Mouse (Mus musculus): Measurements from ENCODE around the gene Mrpl4. TPM values are rescaled to one million over a fixed set of nuclear protein-coding genes. Genes with fewer than 3 reads are reported as not detected.

The Mrpl4 gene
- polyA plus RNA-seq, 1 experiment: 45.1 TPM

GRCm38 (mm10) chr9:21030781-21031250, 28.3 kb downstream of the Mrpl4 start:
- Histone ChIP-seq H3K4me3 (ENCODE audit: low read depth, low read length) (peak overlapping the region; percentile 73), H3K27ac (ENCODE audit: insufficient read depth, low read length) (no peak overlapping the region), H3K9ac (ENCODE audit: low read depth, poor library complexity, severe bottlenecking) (peak overlapping the region; percentile 13; the same call in 1 of the 2 replicates), H3K27me3 (ENCODE audit: control insufficient read depth, insufficient read depth, low read length, poor library complexity, severe bottlenecking) (no peaks in the 10 kb centered on the region; the same call in 1 of the 2 replicates), H3K36me3 (ENCODE audit: control insufficient read depth, insufficient read depth, low read length, poor library complexity, severe bottlenecking) (peaks cover 1% of the 10 kb centered on the region; the same call in 1 of the 2 replicates), H3K9me3 (replicated peaks; ENCODE audit: control insufficient read depth, insufficient read depth, low read length, poor library complexity, severe bottlenecking) (no peaks in the 10 kb centered on the region), H3K4me1 (ENCODE audit: control insufficient read depth, insufficient read depth, low read length) (peaks cover 9% of the 10 kb centered on the region)
- TF ChIP-seq CTCF (IDR thresholded peaks at IDR 0.05; ENCODE audit: low read depth, low read length): peak; percentile 34
- no peak for TF ChIP-seq POLR2A (IDR thresholded peaks at IDR 0.05; ENCODE audit: insufficient read depth, low read length)

- TF ChIP-seq POLR2A (IDR thresholded peaks at IDR 0.05; ENCODE audit: insufficient read depth, low read length) (no peak), CTCF (IDR thresholded peaks at IDR 0.05; ENCODE audit: low read depth, low read length) (no peak), EP300 (IDR thresholded peaks at IDR 0.05; ENCODE audit: insufficient read depth, low read depth, low read length) (no peak)
Observed at GRCm38 (mm10) chr9:21031251-21031895, 28.8 kb downstream of the Mrpl4 start.

GRCm38 (mm10) chr9:21031896-21032351, 29.4 kb downstream of the Mrpl4 start, which contains the start of gene Icam5:
Gene Icam5, plus strand, starts transcription at chr9:21032073.
- H3K4me1 ChIP-seq (ENCODE audit: control insufficient read depth, insufficient read depth, low read length): peaks cover 5% of the 10 kb centered on the region
- no peak within 1 kb of the TSS for H3K27ac ChIP-seq (ENCODE audit: insufficient read depth, low read length)
- peak within 1 kb of the TSS; percentile 47 for H3K9ac ChIP-seq (ENCODE audit: low read depth, poor library complexity, severe bottlenecking)

More at GRCm38 (mm10) chr9:21031251-21031895, 28.8 kb downstream of the Mrpl4 start:
- Histone ChIP-seq H3K9me3 (replicated peaks; ENCODE audit: control insufficient read depth, insufficient read depth, low read length, poor library complexity, severe bottlenecking) (no peaks in the 10 kb centered on the region), H3K4me1 (ENCODE audit: control insufficient read depth, insufficient read depth, low read length) (peaks cover 6% of the 10 kb centered on the region), H3K27me3 (ENCODE audit: control insufficient read depth, insufficient read depth, low read length, poor library complexity, severe bottlenecking) (no peaks in the 10 kb centered on the region; the same call in 1 of the 2 replicates), H3K4me3 (ENCODE audit: low read depth, low read length) (peak overlapping the region; percentile 73), H3K36me3 (ENCODE audit: control insufficient read depth, insufficient read depth, low read length, poor library complexity, severe bottlenecking) (no peaks in the 10 kb centered on the region), H3K27ac (ENCODE audit: insufficient read depth, low read length) (no peak overlapping the region), H3K9ac (ENCODE audit: low read depth, poor library complexity, severe bottlenecking) (peak overlapping the region; percentile 13)

GRCm38 (mm10) chr9:21032491-21032890, 30.0 kb downstream of the Mrpl4 start:
- H3K36me3 ChIP-seq (ENCODE audit: control insufficient read depth, insufficient read depth, low read length, poor library complexity, severe bottlenecking): no peaks in the 10 kb centered on the region
- peak overlapping the region; percentile 47 for H3K9ac ChIP-seq (ENCODE audit: low read depth, poor library complexity, severe bottlenecking)
- peaks cover 3% of the 10 kb centered on the region for H3K4me1 ChIP-seq (ENCODE audit: control insufficient read depth, insufficient read depth, low read length)
- no peak overlapping the region for H3K27ac ChIP-seq (ENCODE audit: insufficient read depth, low read length)
- H3K4me3 ChIP-seq (ENCODE audit: low read depth, low read length): peak overlapping the region; percentile 73
- H3K9me3 ChIP-seq (replicated peaks; ENCODE audit: control insufficient read depth, insufficient read depth, low read length, poor library complexity, severe bottlenecking): no peaks in the 10 kb centered on the region
- no peak for TF ChIP-seq EP300 (IDR thresholded peaks at IDR 0.05; ENCODE audit: insufficient read depth, low read depth, low read length)
- no peak for TF ChIP-seq CTCF (IDR thresholded peaks at IDR 0.05; ENCODE audit: low read depth, low read length)
- no peak for TF ChIP-seq POLR2A (IDR thresholded peaks at IDR 0.05; ENCODE audit: insufficient read depth, low read length)
- H3K27me3 ChIP-seq (ENCODE audit: control insufficient read depth, insufficient read depth, low read length, poor library complexity, severe bottlenecking): no peaks in the 10 kb centered on the region; the same call in 1 of the 2 replicates

More at GRCm38 (mm10) chr9:21031896-21032351, 29.4 kb downstream of the Mrpl4 start, which contains the start of gene Icam5:
- Histone ChIP-seq H3K9me3 (replicated peaks; ENCODE audit: control insufficient read depth, insufficient read depth, low read length, poor library complexity, severe bottlenecking) (no peaks in the 10 kb centered on the region), H3K4me3 (ENCODE audit: low read depth, low read length) (peak within 1 kb of the TSS; percentile 73), H3K27me3 (ENCODE audit: control insufficient read depth, insufficient read depth, low read length, poor library complexity, severe bottlenecking) (no peaks in the 10 kb centered on the region; the same call in 1 of the 2 replicates), H3K36me3 (ENCODE audit: control insufficient read depth, insufficient read depth, low read length, poor library complexity, severe bottlenecking) (no peaks in the 10 kb centered on the region)
- TF ChIP-seq CTCF (IDR thresholded peaks at IDR 0.05; ENCODE audit: low read depth, low read length) (no peak), EP300 (IDR thresholded peaks at IDR 0.05; ENCODE audit: insufficient read depth, low read depth, low read length) (no peak), POLR2A (IDR thresholded peaks at IDR 0.05; ENCODE audit: insufficient read depth, low read length) (no peak)

- H3K36me3 ChIP-seq (ENCODE audit: control insufficient read depth, insufficient read depth, low read length, poor library complexity, severe bottlenecking): no peaks in the 10 kb centered on the region
- H3K4me3 ChIP-seq (ENCODE audit: low read depth, low read length): peak overlapping the region; percentile 59
- H3K9ac ChIP-seq (ENCODE audit: low read depth, poor library complexity, severe bottlenecking): peak overlapping the region; percentile 47
- H3K27ac ChIP-seq (ENCODE audit: insufficient read depth, low read length): no peak overlapping the region
- no peaks in the 10 kb centered on the region; the same call in 1 of the 2 replicates for H3K27me3 ChIP-seq (ENCODE audit: control insufficient read depth, insufficient read depth, low read length, poor library complexity, severe bottlenecking)
- H3K4me1 ChIP-seq (ENCODE audit: control insufficient read depth, insufficient read depth, low read length): peaks cover 3% of the 10 kb centered on the region
- no peaks in the 10 kb centered on the region for H3K9me3 ChIP-seq (replicated peaks; ENCODE audit: control insufficient read depth, insufficient read depth, low read length, poor library complexity, severe bottlenecking)
- TF ChIP-seq CTCF (IDR thresholded peaks at IDR 0.05; ENCODE audit: low read depth, low read length) (no peak), POLR2A (IDR thresholded peaks at IDR 0.05; ENCODE audit: insufficient read depth, low read length) (peak; percentile 16), EP300 (IDR thresholded peaks at IDR 0.05; ENCODE audit: insufficient read depth, low read depth, low read length) (no peak)
Observed at GRCm38 (mm10) chr9:21033136-21033535, 30.6 kb downstream of the Mrpl4 start.
